Mouse (Mus musculus) embryonic facial prominence, embryonic 10.5 days (tissue): ENCODE results near the gene Zmynd12. TPM values are rescaled to one million over a fixed set of nuclear protein-coding genes. Genes with fewer than 3 reads are reported as not detected.

Experiments
- DNase-seq: peaks from one replicate; pipeline ENCODE4 v3.0.0-alpha.2; 2017; ENCODE audit warnings: low spot score
- H3K27ac ChIP-seq: fragments of 300-500 bp; sonication (generic); replicated peaks from 2 replicates; pipeline ENCODE4 v1.5.1; 2016; ENCODE audit warnings: mild to moderate bottlenecking
- H3K27me3 ChIP-seq: fragments of 300-500 bp; sonication (generic); replicated peaks from 2 replicates; pipeline ENCODE4 v1.6.1; 2016; ENCODE audit warnings: low read depth, mild to moderate bottlenecking; ENCODE audit not compliant: poor library complexity, severe bottlenecking
- H3K36me3 ChIP-seq: fragments of 300-500 bp; sonication (generic); replicated peaks from 2 replicates; pipeline ENCODE4 v1.6.1; 2016; ENCODE audit warnings: mild to moderate bottlenecking, moderate library complexity
- H3K4me1 ChIP-seq: fragments of 300-500 bp; sonication (generic); 2 replicates; pipeline ENCODE4 v1.6.1; 2016
- H3K4me3 ChIP-seq: fragments of 300-500 bp; sonication (generic); 2 replicates; pipeline ENCODE4 v1.5.1; 2016; ENCODE audit warnings: mild to moderate bottlenecking, moderate library complexity
- H3K9me3 ChIP-seq: fragments of 300-500 bp; sonication (generic); 2 replicates; pipeline ENCODE4 v1.6.1; 2016; ENCODE audit warnings: mild to moderate bottlenecking
- WGBS: fragments of 180-500 bp; shearing (Covaris S2); methylation state at CpG from one replicate; pipeline ENCODE4 v1.1.7; 2016; 5-methylcytosine and 5-hydroxymethylcytosine counted together
- polyA plus RNA-seq: library from polyadenylated mRNA; unstranded; fragments of >200 nt; fragmentation: Nextera tagmentation; extraction: Ambion mirVana; gene quantifications from 2 replicates; pipeline ENCODE4 v1.2.1, GENCODE M21; 2016

The Zmynd12 gene
- polyA plus RNA-seq, 1 experiment from 2014 or later: 0.36 TPM

DNA sequence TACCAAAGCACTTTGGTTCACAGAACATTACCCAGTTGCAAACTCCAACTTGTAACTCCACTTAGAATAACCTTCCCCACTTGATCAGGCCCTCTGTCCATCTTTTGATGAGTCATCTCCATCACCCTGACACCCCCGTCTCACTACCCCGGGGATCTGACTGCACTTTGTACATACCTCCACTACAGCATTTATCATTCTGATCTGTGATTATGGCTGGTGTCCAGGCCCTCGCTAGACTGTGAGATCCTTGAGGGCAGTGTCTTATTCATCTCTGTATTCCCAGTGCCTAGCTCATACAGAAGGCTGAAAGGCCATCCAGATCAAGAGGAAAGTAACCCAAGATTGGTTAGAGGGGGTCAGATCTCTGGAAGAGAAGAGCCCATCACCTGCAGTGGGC, 1.4 kb upstream of the Zmynd12 start:
- no peak for DNase-seq
- Histone ChIP-seq H3K9me3 (no peaks in the 10 kb centered on the region), H3K4me1 (peaks cover 22% of the 10 kb centered on the region), H3K4me3 (peak overlapping the region; percentile 85), H3K36me3 (peaks cover 24% of the 10 kb centered on the region), H3K27me3 (peaks cover 23% of the 10 kb centered on the region; the same call in 1 of the 2 replicates), H3K27ac (peak overlapping the region; percentile 90; the same call in 1 of the 2 replicates)
- WGBS: 85% methylated on average over 3 of the region's 3 CpGs

DNA sequence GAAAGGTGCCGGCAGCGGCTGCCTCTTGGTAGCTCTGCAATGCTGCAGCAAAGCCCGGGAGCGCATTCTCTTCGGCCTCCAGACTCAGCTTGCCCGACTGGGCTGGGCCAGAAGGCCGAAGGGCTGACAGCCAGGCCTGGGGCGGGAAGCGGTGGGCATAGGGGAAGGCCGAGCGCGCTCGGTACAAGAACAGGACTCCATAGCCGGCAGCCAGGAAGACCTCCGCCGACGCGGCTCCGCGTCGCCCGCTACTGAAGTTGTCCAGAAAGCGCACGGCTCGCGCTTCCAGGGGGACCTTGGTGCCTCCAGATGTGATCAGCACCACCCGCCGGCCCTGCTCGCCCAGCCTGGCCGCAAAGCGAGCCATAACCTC, 707 bp upstream of the Zmynd12 start:
- Histone ChIP-seq H3K27ac (peak overlapping the region; percentile 90), H3K36me3 (peaks cover 24% of the 10 kb centered on the region), H3K4me3 (peak overlapping the region; percentile 85), H3K4me1 (peaks cover 22% of the 10 kb centered on the region), H3K27me3 (peaks cover 24% of the 10 kb centered on the region; the same call in 1 of the 2 replicates), H3K9me3 (no peaks in the 10 kb centered on the region)
- no peak for DNase-seq
- 1% methylated on average over 31 of the region's 31 CpGs for WGBS

DNA sequence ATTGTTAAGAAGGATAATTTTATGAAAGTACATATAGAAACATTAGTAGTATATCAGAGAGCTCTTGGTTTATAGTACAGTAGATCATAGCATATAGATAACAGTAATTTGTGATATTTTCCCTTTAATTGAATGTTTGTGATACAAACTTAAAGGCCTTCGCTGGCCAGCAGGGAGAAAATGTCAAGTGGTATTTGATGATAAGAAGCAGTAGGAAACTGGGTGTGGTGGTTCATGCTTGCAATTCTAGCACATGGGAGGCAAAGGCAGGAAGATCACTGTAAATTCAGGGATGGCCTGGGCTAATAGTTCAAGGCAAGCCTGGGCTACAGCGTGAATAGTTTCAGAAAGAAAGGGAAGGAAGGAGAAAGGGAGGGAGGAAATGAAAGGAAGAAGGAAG, 2.5 kb downstream of the Zmynd12 start:
- peaks cover 28% of the 10 kb centered on the region; the same call in 1 of the 2 replicates for H3K27me3 ChIP-seq
- 88% methylated on average over 2 of the region's 2 CpGs for WGBS
- no peaks in the 10 kb centered on the region for H3K9me3 ChIP-seq
- DNase-seq: no peak
- H3K4me3 ChIP-seq: no peak overlapping the region
- peaks cover 22% of the 10 kb centered on the region for H3K4me1 ChIP-seq
- no peak overlapping the region for H3K27ac ChIP-seq
- H3K36me3 ChIP-seq: 0 out of 2 replicates have a peak, but pooled peaks cover 6% of the 10 kb centered on the region

DNA sequence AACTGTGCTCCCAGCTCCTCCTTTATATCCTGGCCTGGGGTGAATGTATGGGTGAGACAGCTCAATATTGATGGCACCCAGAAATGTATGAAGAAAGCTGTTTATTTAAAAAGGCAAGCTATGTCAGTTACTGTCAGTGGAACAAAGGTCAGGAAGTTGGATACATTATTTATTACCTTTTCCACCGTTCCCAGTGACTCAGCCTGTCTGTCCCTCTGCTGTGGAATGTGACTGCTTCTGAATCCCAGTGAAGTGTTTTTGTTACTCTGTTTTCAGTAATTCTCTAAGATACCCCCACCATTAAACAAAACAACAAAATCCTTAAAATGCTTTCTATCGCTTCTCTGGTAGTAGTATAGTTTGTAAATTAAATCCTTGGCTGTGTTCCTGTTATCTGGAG, 3.0 kb downstream of the Zmynd12 start:
- Histone ChIP-seq H3K4me1 (peaks cover 22% of the 10 kb centered on the region), H3K9me3 (no peaks in the 10 kb centered on the region), H3K27me3 (peaks cover 28% of the 10 kb centered on the region; the same call in 1 of the 2 replicates), H3K4me3 (no peak overlapping the region), H3K36me3 (0 out of 2 replicates have a peak, but pooled peaks cover 1% of the 10 kb centered on the region), H3K27ac (no peak overlapping the region)
- no peak for DNase-seq
- WGBS: 70% methylated on average over 2 of the region's 2 CpGs

DNA sequence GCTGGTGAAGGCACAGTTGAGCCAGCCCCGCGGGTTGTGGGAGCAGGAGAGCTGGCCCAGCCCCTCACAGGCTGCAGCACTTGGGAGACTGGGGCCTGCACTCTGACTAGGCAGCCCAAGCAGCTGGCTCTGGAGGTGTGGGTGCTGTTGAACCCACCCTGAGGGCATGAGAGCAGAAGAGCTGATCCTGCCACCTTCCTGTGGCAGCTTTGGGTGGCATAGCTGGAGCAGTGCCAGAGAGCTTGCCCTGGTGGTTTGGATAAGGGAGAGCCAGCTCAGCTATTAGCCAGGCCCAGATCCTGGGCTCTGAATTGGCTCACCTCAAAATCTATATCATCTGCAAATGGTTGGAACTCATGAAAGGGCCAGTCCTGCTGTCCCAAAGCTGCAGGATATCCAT, 5.1 kb downstream of the Zmynd12 start:
- no peak for DNase-seq
- Histone ChIP-seq H3K27me3 (peaks cover 28% of the 10 kb centered on the region; the same call in 1 of the 2 replicates), H3K27ac (no peak overlapping the region), H3K36me3 (no peaks in the 10 kb centered on the region), H3K9me3 (no peaks in the 10 kb centered on the region), H3K4me1 (peaks cover 8% of the 10 kb centered on the region), H3K4me3 (no peak overlapping the region)
- 58% methylated on average over 2 of the region's 2 CpGs for WGBS

DNA sequence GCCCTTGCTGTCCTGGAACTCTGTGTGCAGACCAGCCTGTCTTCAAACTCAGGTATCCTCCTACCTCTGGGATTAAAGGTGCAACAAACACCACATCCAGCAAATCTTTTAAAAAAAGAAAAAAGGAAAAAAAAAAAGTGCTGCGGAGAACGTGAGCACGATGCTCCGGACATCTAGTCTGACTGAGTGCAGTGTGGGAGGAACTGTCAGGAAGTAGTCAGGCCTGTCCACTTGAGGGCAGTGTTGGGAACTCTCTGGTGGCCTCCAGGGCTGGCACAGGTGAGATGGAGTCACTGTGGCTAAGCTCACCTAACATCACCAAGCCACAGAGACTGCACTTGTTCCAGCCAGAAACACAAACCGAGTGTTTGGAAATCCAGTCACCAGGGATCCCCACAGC, 8.1 kb downstream of the Zmynd12 start:
- 0 out of 2 replicates have a peak, but pooled peaks cover 8% of the 10 kb centered on the region for H3K27me3 ChIP-seq
- H3K9me3 ChIP-seq: peaks cover 2% of the 10 kb centered on the region; the same call in 1 of the 2 replicates
- H3K27ac ChIP-seq: no peak overlapping the region
- H3K4me3 ChIP-seq: no peak overlapping the region
- H3K36me3 ChIP-seq: no peaks in the 10 kb centered on the region
- peak; percentile 37 for DNase-seq
- no peaks in the 10 kb centered on the region for H3K4me1 ChIP-seq
- WGBS: 31% methylated on average over 5 of the region's 5 CpGs

DNA sequence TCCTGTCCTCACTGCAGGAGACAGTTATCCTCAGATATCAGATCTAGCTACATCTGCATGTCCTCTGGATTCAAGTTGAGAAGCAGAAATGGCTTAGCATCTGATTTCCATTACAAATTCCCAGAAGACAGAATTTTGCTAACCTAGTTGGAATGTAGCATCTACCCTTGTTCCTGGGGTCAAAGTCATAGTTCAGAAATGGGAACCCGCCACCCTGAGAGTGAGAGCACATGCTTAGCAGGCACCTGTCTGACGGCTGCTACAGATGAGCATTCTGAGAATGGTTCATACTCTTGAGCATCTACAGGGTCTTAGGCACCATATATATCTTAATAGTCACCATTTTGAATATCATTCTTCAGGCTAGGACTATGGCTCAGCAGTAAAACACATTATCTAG, 15.3 kb downstream of the Zmynd12 start:
- Histone ChIP-seq H3K4me1 (peaks cover 6% of the 10 kb centered on the region), H3K27ac (no peak overlapping the region), H3K27me3 (no peaks in the 10 kb centered on the region), H3K4me3 (no peak overlapping the region), H3K9me3 (peaks cover 11% of the 10 kb centered on the region; the same call in 1 of the 2 replicates), H3K36me3 (no peaks in the 10 kb centered on the region)
- 89% methylated on average over 2 of the region's 2 CpGs for WGBS
- DNase-seq: no peak

DNA sequence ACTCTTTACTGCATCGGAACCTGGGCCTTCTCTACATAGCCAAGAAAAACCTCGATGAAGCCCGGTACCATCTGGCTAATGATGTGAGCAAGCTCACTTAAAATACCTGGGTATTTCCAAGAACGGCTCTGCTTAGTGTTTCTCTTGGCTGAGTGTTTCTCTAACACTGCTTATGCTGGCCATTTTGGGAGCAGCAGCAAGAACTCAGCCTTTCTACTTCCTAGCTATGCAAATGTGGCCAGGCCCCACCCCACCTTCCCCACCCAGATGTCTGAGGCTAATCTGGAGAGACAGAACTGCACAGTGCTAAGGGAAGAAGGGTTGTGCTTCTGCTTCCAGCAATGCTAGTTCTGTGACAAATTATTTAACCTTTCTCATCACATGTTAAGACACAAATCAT, 19.2 kb downstream of the Zmynd12 start:
- no peaks in the 10 kb centered on the region for H3K36me3 ChIP-seq
- 96% methylated on average over 4 of the region's 4 CpGs for whole genome bisulfite sequencing
- 0 out of 2 replicates have a peak, but pooled peaks cover 2% of the 10 kb centered on the region for H3K9me3 ChIP-seq
- H3K27ac ChIP-seq: no peak overlapping the region
- peaks cover 6% of the 10 kb centered on the region for H3K4me1 ChIP-seq
- DNase-seq: no peak
- no peaks in the 10 kb centered on the region for H3K27me3 ChIP-seq
- no peak overlapping the region for H3K4me3 ChIP-seq

DNA sequence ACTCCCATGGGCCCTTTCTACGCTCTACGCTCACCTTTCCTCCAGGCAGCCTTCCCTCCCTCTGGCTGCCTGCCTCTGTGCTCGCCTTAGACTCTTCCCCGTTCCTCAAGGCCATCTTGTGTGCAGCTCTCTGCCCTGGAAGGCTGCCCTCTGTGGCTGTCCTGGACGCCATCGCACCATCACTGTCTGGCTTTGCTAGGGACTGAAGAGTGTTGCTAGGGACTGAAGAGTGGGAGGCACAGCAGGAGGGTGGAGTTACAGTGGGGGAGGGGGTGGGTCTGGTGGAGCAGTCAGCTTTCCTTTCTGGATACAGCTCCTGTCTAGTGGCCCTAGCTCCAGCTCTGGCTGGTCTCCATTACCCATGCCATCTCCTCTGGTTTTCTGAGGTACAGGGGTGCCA, 19.9 kb downstream of the Zmynd12 start:
- 33% methylated on average over 6 of the region's 6 CpGs for WGBS
- DNase-seq: peak; percentile 13
- Histone ChIP-seq H3K27me3 (no peaks in the 10 kb centered on the region), H3K9me3 (0 out of 2 replicates have a peak, but pooled peaks cover 2% of the 10 kb centered on the region), H3K4me3 (peak overlapping the region; percentile 29; the same call in 1 of the 2 replicates), H3K27ac (peak overlapping the region; percentile 67; the same call in 1 of the 2 replicates), H3K4me1 (peaks cover 6% of the 10 kb centered on the region), H3K36me3 (no peaks in the 10 kb centered on the region)

DNA sequence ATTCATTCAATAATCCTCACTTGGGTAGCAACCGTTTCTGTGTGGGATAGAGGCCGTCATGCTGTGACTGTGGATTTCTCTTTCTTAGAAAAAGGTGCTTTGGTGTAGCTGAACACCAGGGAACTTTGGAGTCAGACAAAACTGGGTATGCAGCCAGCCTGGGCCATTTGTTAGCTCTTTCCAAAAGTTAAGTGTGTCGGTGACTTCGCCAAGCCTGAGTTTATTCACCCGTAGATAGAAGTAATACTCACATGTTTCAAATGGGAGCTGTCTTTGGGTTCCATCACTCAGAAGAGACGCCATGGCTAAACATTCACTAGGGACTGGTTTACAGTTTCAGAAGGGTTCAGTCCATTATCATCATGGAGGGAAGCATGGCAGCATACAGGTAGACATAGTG, 24.6 kb downstream of the Zmynd12 start:
- Histone ChIP-seq H3K4me3 (no peak overlapping the region), H3K27ac (no peak overlapping the region), H3K9me3 (no peaks in the 10 kb centered on the region), H3K36me3 (no peaks in the 10 kb centered on the region), H3K27me3 (no peaks in the 10 kb centered on the region), H3K4me1 (peaks cover 13% of the 10 kb centered on the region)
- DNase-seq: no peak
- WGBS: 90% methylated on average over 6 of the region's 6 CpGs

DNA sequence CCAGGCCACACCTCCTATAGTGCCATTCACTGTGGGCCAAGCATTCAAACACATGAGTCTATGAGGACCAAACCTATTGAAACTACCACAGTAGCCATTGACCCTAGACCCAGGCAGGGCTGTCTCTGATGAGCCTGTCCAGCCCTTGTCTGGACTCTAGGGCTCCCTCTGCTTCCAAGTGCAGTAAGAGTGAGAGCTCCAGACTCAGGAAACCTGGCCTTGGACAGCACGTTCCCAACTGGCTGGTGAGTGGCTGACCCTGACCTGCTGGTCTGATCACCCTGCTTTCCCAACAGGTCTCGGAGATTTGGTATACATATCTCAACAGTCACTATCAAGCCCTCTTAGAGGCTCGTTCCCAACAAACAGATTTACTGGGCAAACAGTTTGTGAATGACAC, 25.2 kb downstream of the Zmynd12 start:
- Histone ChIP-seq H3K9me3 (no peaks in the 10 kb centered on the region), H3K27ac (no peak overlapping the region), H3K4me1 (peaks cover 8% of the 10 kb centered on the region; the same call in 1 of the 2 replicates), H3K36me3 (no peaks in the 10 kb centered on the region), H3K4me3 (no peak overlapping the region), H3K27me3 (no peaks in the 10 kb centered on the region)
- no peak for DNase-seq
- WGBS: 82% methylated on average over 3 of the region's 3 CpGs

DNA sequence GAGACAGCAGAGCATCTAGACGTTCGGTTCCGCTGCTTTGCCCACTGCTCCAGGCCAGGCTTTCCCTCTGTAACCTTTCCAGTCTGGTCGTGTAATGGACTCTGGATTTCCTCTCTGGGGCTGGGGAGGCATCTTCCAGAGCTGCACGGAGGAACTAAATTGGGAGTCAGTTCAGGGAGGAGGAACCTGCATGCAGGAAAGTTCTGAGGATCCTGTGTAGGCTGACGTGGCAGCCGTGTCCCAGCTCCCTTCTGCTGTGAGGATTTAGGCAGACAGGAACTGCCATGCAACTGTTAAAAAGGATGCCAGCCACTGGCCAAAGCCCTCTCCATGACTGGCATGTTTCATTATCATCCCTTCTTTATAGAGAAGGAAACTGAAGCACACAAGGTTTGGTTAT, 27.8 kb downstream of the Zmynd12 start:
- no peak overlapping the region for H3K4me3 ChIP-seq

DNA sequence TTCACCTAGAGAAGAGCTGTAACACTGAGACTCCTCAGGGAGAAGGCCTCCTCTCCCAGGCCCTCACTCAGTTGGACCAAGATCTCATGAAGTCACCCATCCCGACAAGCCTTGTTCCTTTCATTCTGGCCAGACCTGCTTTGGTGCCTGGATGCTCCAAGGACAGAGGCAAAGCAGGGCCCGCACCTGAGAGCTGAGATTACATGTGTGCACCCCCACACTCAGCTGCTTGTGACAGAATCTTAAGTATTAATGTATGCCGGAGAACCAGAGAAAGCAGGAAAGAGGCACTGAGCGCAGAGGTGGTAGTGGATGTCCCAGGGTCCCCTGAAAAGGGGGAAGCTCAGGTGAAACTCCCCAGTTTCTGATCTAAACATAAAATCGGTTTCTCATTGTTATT, 30.5 kb downstream of the Zmynd12 start:
- no peaks in the 10 kb centered on the region for H3K36me3 ChIP-seq
- WGBS: 67% methylated on average over 5 of the region's 5 CpGs
- H3K27ac ChIP-seq: no peak overlapping the region
- no peaks in the 10 kb centered on the region for H3K27me3 ChIP-seq
- no peak overlapping the region for H3K4me3 ChIP-seq
- no peak for DNase-seq
- no peaks in the 10 kb centered on the region for H3K9me3 ChIP-seq
- H3K4me1 ChIP-seq: peaks cover 14% of the 10 kb centered on the region

More for the DNA sequence above, 27.8 kb downstream of the Zmynd12 start:
- Histone ChIP-seq H3K27ac (no peak overlapping the region), H3K4me1 (peaks cover 14% of the 10 kb centered on the region), H3K9me3 (no peaks in the 10 kb centered on the region), H3K36me3 (no peaks in the 10 kb centered on the region), H3K27me3 (no peaks in the 10 kb centered on the region)
- no peak for DNase-seq
- 67% methylated on average over 7 of the region's 7 CpGs for WGBS
